ENCODE assay signal across 8 mouse cellular contexts in the genomic region with DNA sequence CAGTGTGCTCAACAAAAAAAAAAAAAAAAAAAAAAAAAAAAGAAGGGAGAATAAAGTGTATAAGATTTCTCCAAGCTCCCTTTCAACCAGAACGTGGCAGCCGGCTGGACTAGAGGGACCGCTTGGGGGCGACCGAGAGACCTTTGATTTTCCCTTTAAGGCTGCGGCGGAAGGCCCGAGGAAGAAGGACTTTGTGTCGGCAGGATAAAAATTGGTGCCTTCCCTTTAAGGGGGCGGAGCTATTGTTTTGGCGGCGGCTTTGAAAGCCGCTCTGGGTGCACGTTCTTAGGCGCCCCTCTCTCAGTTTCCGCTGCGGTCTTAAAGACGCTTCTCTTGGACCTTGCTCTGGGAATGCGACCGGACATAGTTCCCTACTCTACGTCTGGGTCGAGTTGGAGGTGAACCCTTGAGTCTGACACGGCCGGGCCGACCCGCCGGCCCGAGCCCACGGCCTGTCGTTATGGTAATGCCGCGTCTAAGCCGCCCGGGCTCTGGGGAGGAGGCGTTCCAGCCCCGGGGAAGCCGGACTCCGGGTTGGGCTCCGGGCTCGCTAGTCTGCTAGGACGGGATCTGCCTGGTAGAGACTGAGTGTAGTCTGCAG. TPM values are rescaled to one million over a fixed set of nuclear protein-coding genes. Genes with fewer than 3 reads are reported as not detected.
DNase-seq lines count a peak whose midpoint lies in the region; ATAC-seq lines count a peak whose summit lies in the region.

Gene BC030867 (plus strand): TSS at position 253 of the 601 bp plus-strand sequence.

- peak within 1 kb of the TSS; percentile 76 for H3K4me2 ChIP-seq in embryonic facial prominence, embryonic 11.5 days (ENCODE audit: low read depth, low read length)
- H3K4me2 ChIP-seq in midbrain, embryonic 12.5 days (replicated peaks) = peak within 1 kb of the TSS; percentile 80

- peak within 1 kb of the TSS; percentile 72 for H3K9ac ChIP-seq in embryonic facial prominence, embryonic 11.5 days (replicated peaks; ENCODE audit: low read length)
- H3K9ac ChIP-seq in midbrain, embryonic 12.5 days (replicated peaks) = peak within 1 kb of the TSS; percentile 65

- H3K27me3 ChIP-seq in embryonic facial prominence, embryonic 11.5 days (ENCODE audit: control insufficient read depth, insufficient read depth, low read length) = no peaks in the 10 kb centered on the region
- H3K27me3 ChIP-seq in limb, embryonic 10.5 days (ENCODE audit: low read depth, poor library complexity, severe bottlenecking) = peaks cover 13% of the 10 kb centered on the region
- H3K27me3 ChIP-seq in midbrain, embryonic 12.5 days = no peaks in the 10 kb centered on the region

- WGBS in embryonic facial prominence, embryonic 11.5 days = 0% methylated on average over 41 of the region's 41 CpGs
- under 1% methylated on average over 41 of the region's 41 CpGs for WGBS in limb, embryonic 10.5 days
- WGBS in midbrain, embryonic 12.5 days = under 1% methylated on average over 41 of the region's 41 CpGs

- peak within 1 kb of the TSS; percentile 66 for H3K4me3 ChIP-seq in embryonic facial prominence, embryonic 11.5 days (ENCODE audit: low read depth, low read length)
- H3K4me3 ChIP-seq in limb, embryonic 10.5 days = peak within 1 kb of the TSS; percentile 93
- H3K4me3 ChIP-seq in midbrain, embryonic 12.5 days = peak within 1 kb of the TSS; percentile 70

- H3K9me3 ChIP-seq in embryonic facial prominence, embryonic 11.5 days (replicated peaks; ENCODE audit: control insufficient read depth, low read length) = no peaks in the 10 kb centered on the region
- no peaks in the 10 kb centered on the region for H3K9me3 ChIP-seq in limb, embryonic 10.5 days (replicated peaks)
- no peaks in the 10 kb centered on the region for H3K9me3 ChIP-seq in midbrain, embryonic 12.5 days

- peak within 1 kb of the TSS; percentile 2; the same call in 1 of the 2 replicates for H3K27ac ChIP-seq in embryonic facial prominence, embryonic 11.5 days (replicated peaks; ENCODE audit: low read depth, low read length)
- peak within 1 kb of the TSS; percentile 89 for H3K27ac ChIP-seq in limb, embryonic 10.5 days
- 0 out of 2 replicates have a peak within 1 kb of the TSS, but pooled peaks have one; percentile 4 for H3K27ac ChIP-seq in midbrain, embryonic 12.5 days (replicated peaks)

- DNase-seq in 3134 (ENCODE audit: extremely low read depth, insufficient read length, low spot score) = peak; percentile 85
- DNase-seq in adrenal gland, postnatal 25 days = peak; percentile 88
- DNase-seq in embryonic facial prominence, embryonic 11.5 days (ENCODE audit: low spot score) = peak; percentile 99
- DNase-seq in heart, adult 11 months = peak; percentile 97
- DNase-seq in kidney, adult 11 months = peak; percentile 82
- DNase-seq in limb, embryonic 10.5 days (ENCODE audit: low spot score) = peak; percentile 98
- DNase-seq in skeletal muscle tissue, adult 2 months (ENCODE audit: low read depth, low spot score) = peak; percentile 92

- ATAC-seq in embryonic facial prominence, embryonic 11.5 days (replicated peaks; ENCODE audit: insufficient number of reproducible peaks, low FRiP score, low TSS enrichment, low read depth) = peak; percentile 20; the same call in 1 of the 2 replicates
- ATAC-seq in midbrain, embryonic 12.5 days (ENCODE audit: low FRiP score, low read depth) = peak; percentile 73

- H3K36me3 ChIP-seq in embryonic facial prominence, embryonic 11.5 days (replicated peaks; ENCODE audit: control insufficient read depth, insufficient read depth, low read depth, low read length) = no peaks in the 10 kb centered on the region; the same call in 1 of the 2 replicates
- H3K36me3 ChIP-seq in limb, embryonic 10.5 days = peaks cover 31% of the 10 kb centered on the region
- 0 out of 2 replicates have a peak, but pooled peaks cover 3% of the 10 kb centered on the region for H3K36me3 ChIP-seq in midbrain, embryonic 12.5 days

- H3K4me1 ChIP-seq in embryonic facial prominence, embryonic 11.5 days (ENCODE audit: control insufficient read depth, insufficient read depth, low read length) = no peaks in the 10 kb centered on the region
- H3K4me1 ChIP-seq in limb, embryonic 10.5 days = peaks cover 30% of the 10 kb centered on the region
- H3K4me1 ChIP-seq in midbrain, embryonic 12.5 days = peaks cover 28% of the 10 kb centered on the region

RNA-seq across cellular contexts. Expression of gene BC030867, which starts in this region (rescaled TPM):
- 1.3 and 1.5 TPM in 2 replicates for total RNA-seq in adrenal gland, postnatal 25 days (2021)
- 20.8 and 20.9 TPM in 2 replicates for polyA plus RNA-seq in embryonic facial prominence, embryonic 11.5 days (2014; fragmentation: Nextera tagmentation; extraction: Ambion mirVana)
- polyA plus RNA-seq in limb, embryonic 10.5 days (2016; fragmentation: Nextera tagmentation; extraction: Ambion mirVana) = 33.4 and 35.7 TPM in 2 replicates
- polyA plus RNA-seq in midbrain, embryonic 12.5 days (2016; fragmentation: Nextera tagmentation; extraction: Ambion mirVana) = 11.8 and 15.2 TPM in 2 replicates

Comparison
In these comparisons a context has a peak if more than half of its experiments do, and no peak if none do; other contexts are left out.
1. Peak in every context shown above with its lines: DNase-seq, ATAC-seq, H3K4me3 ChIP-seq and H3K27ac ChIP-seq.
2. H3K27ac ChIP-seq: peak in every context shown above with its lines; median percentile 89 in limb, embryonic 10.5 days; 4 in midbrain, embryonic 12.5 days; 2 in embryonic facial prominence, embryonic 11.5 days.